In genomic region chr4:150426098-150426879, GRCm38 (mm10) we compare ENCODE assay signal across 9 mouse cellular contexts.
A peak's percentile ranks its signal among the peaks of the same experiment; 100 is the strongest.
DNase-seq lines count a peak whose midpoint lies in the region; ATAC-seq and TF ChIP-seq lines count a peak whose summit lies in the region.
"Had no signal": no experiment of that assay in that cellular context is flagged by ENCODE, and none has a peak within 500 bp of the region (broad histone marks: within the 10 kb centered on the region; RNA-seq: fewer than 3 reads in every experiment).

No protein-coding gene starts in this region.

- H3K4me1 ChIP-seq in lung, embryonic 15.5 days = peaks cover 20% of the 10 kb centered on the region
- peaks cover 51% of the 10 kb centered on the region for H3K4me1 ChIP-seq in forebrain, embryonic 10.5 days
- peaks cover 43% of the 10 kb centered on the region for H3K4me1 ChIP-seq in hindbrain, embryonic 14.5 days (replicated peaks; ENCODE audit: control insufficient read depth, insufficient read depth, low read length)
- H3K4me1 ChIP-seq in midbrain, postnatal 0 days (ENCODE audit: insufficient read depth, low read length) = no peaks in the 10 kb centered on the region; the same call in none of the 2 replicates

- H3K4me2 ChIP-seq in lung, embryonic 15.5 days = no peak overlapping the region
- H3K4me2 ChIP-seq in hindbrain, embryonic 14.5 days (replicated peaks) = peak overlapping the region; percentile 18; the same call in 1 of the 2 replicates
- H3K4me2 ChIP-seq in midbrain, postnatal 0 days (ENCODE audit: low read depth, low read length, poor library complexity, severe bottlenecking) = no peak overlapping the region

- H3K9me3 ChIP-seq in lung, embryonic 15.5 days = no peaks in the 10 kb centered on the region
- H3K9me3 ChIP-seq in forebrain, embryonic 10.5 days = no peaks in the 10 kb centered on the region
- no peaks in the 10 kb centered on the region for H3K9me3 ChIP-seq in hindbrain, embryonic 14.5 days (ENCODE audit: control insufficient read depth, low read length)
- H3K9me3 ChIP-seq in midbrain, postnatal 0 days (ENCODE audit: low read length) = no peaks in the 10 kb centered on the region
- H3K9me3 ChIP-seq: megakaryocyte, embryonic 14.5 days had no signal

- 48% methylated on average over 8 of the region's 8 CpGs for WGBS in lung, embryonic 15.5 days
- WGBS in forebrain, embryonic 10.5 days = 45% methylated on average over 8 of the region's 8 CpGs
- WGBS in hindbrain, embryonic 14.5 days = 27% methylated on average over 8 of the region's 8 CpGs
- 30% methylated on average over 8 of the region's 8 CpGs for WGBS in midbrain, postnatal 0 days

- peak; percentile 25 for TF ChIP-seq CTCF in midbrain, postnatal 0 days (IDR thresholded peaks at IDR 0.05)

- H3K4me3 ChIP-seq in lung, embryonic 15.5 days = no peak overlapping the region
- peak overlapping the region; percentile 25; the same call in 1 of the 2 replicates for H3K4me3 ChIP-seq in forebrain, embryonic 10.5 days
- H3K4me3 ChIP-seq in hindbrain, embryonic 14.5 days (replicated peaks; ENCODE audit: low read length) = no peak overlapping the region
- no peak overlapping the region for H3K4me3 ChIP-seq in midbrain, postnatal 0 days (ENCODE audit: low read depth, low read length)
- H3K4me3 ChIP-seq: megakaryocyte, embryonic 14.5 days had no signal

- DNase-seq in lung, postnatal 4 days = no peak
- DNase-seq in forebrain, embryonic 10.5 days (ENCODE audit: extremely low spot score, low spot score) = peak; percentile 31
- no peak for DNase-seq in hindbrain, embryonic 14.5 days (ENCODE audit: low spot score)
- DNase-seq in midbrain, postnatal 0 days (ENCODE audit: low spot score) = no peak
- no peak for DNase-seq in cerebellum, adult 11 months
- no peak for DNase-seq in layer of hippocampus, adult 8-10 months (ENCODE audit: low spot score in 2 of 2)
- DNase-seq: kidney, postnatal 36 days had no signal

- H3K27me3 ChIP-seq in lung, embryonic 15.5 days = no peaks in the 10 kb centered on the region
- H3K27me3 ChIP-seq in forebrain, embryonic 10.5 days (ENCODE audit: poor library complexity, severe bottlenecking) = no peaks in the 10 kb centered on the region
- no peaks in the 10 kb centered on the region for H3K27me3 ChIP-seq in hindbrain, embryonic 14.5 days (ENCODE audit: control insufficient read depth, insufficient read depth, low read length)
- no peaks in the 10 kb centered on the region for H3K27me3 ChIP-seq in midbrain, postnatal 0 days (ENCODE audit: insufficient read depth, low read length)
- H3K27me3 ChIP-seq: megakaryocyte, embryonic 14.5 days had no signal

- no peaks in the 10 kb centered on the region for H3K36me3 ChIP-seq in lung, embryonic 15.5 days
- H3K36me3 ChIP-seq in forebrain, embryonic 10.5 days (replicated peaks) = peaks cover 28% of the 10 kb centered on the region
- H3K36me3 ChIP-seq in hindbrain, embryonic 14.5 days (replicated peaks; ENCODE audit: control insufficient read depth, insufficient read depth) = no peaks in the 10 kb centered on the region
- H3K36me3 ChIP-seq in midbrain, postnatal 0 days (ENCODE audit: insufficient read depth, low read length) = no peaks in the 10 kb centered on the region

- H3K9ac ChIP-seq in lung, embryonic 15.5 days = no peak overlapping the region
- H3K9ac ChIP-seq in hindbrain, embryonic 14.5 days = peak overlapping the region; percentile 53
- no peak overlapping the region for H3K9ac ChIP-seq in midbrain, postnatal 0 days (replicated peaks; ENCODE audit: low read length, poor library complexity, severe bottlenecking)

- peak overlapping the region; percentile 22 for H3K27ac ChIP-seq in lung, embryonic 15.5 days
- peak overlapping the region; percentile 83 for H3K27ac ChIP-seq in forebrain, embryonic 10.5 days
- H3K27ac ChIP-seq in hindbrain, embryonic 14.5 days = peak overlapping the region; percentile 94
- peak overlapping the region; percentile 64 for H3K27ac ChIP-seq in midbrain, postnatal 0 days (ENCODE audit: low read depth, low read length)

- ATAC-seq in lung, embryonic 15.5 days (ENCODE audit: borderline replicate concordance, extremely low read depth, low FRiP score, low TSS enrichment) = no peak
- ATAC-seq in hindbrain, embryonic 14.5 days (ENCODE audit: low FRiP score) = 0 out of 2 replicates have a peak, but pooled peaks have one; percentile 59
- no peak for ATAC-seq in midbrain, postnatal 0 days (ENCODE audit: low FRiP score)

Comparison
In these comparisons a context has a peak if more than half of its experiments do, and no peak if none do; other contexts are left out.
1. H3K27ac ChIP-seq: peak in every context shown above with its lines; median percentile 94 in hindbrain, embryonic 14.5 days; 83 in forebrain, embryonic 10.5 days; 64 in midbrain, postnatal 0 days; 22 in lung, embryonic 15.5 days.